Mouse (Mus musculus): ENCODE measurements around the gene Lrmp.
A peak's percentile ranks its signal among the peaks of the same experiment; 100 is the strongest.
"Not testable (repeated sequence)": the region's sequence is repeated elsewhere in the genome, so short reads cannot be mapped to it uniquely, and the experiment has no call there.

The Lrmp gene

DNA sequence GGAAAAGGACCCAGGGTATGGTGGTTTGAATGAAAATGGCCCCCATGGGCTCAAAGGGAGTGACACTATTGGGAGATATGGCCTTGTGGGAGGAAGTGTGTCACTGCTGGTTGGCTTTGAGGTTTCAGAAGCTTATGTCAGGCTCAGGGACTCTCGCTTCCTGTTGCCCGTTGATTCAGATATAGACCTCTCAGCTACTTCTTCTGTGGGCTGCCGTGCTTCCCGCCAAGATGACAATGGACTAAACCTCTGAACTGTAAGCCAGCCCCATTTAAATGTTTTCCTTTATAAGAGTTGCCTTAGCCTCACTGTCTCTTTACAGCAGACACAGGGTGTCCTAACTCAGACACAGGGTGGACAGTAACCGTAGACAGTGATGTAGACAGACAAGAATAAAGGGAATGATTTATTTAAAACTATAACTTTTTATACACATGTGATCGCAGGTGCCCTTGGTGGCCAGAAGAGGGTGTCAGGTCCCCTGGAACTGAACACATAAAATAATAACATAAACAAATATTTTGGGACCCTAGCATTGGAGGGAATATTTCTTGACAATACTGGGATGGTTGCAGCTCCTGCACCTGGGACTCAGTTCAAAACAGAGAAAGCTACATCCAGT lies at the start of gene Lrmp:
TSS of gene Lrmp (plus strand) at position 178 of the 622 bp plus-strand sequence.
- DNase-seq (ENCODE audit: low read depth): no peak

DNA sequence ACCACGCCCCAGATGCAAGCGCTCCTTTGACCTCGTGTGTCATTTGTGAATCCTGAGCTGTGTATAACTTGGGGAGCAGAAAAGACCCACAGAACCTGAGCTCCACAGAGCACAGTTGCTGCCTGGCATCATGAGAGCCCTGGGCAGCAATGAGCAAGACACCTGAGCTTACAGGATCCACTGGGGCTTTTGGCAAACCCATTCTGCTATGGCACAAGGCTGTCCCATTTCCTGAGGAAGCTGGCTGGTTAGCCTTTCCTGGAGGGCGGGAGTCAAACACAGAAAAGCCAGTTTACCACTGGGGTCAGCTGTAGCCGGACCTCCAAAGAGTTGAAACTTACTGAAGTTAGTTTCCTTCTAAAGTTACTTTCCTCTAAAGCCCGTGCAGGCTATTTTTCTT lies 49.0 kb upstream of the Lrmp start:
- DNase-seq (ENCODE audit: low read depth): no peak

DNA sequence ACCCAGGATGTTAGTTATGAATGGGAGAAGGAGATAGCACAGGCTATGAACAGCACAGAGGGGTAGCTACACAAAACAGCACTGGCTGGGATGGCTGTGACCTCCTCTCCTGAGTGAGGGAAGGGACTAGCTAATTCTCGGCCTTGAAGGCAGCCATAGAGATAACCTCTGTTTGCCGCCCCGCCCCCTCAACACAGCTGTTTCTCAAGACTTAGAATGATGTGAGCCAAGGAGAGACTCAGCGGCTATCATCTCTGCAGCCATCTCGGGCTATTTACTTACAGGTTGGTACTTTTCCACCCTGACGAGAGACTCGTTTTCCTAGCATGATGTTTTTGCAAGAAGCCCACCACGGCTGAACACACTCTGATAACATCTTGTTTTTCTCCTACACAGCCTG lies 47.8 kb upstream of the Lrmp start:
- DNase-seq (ENCODE audit: low read depth): no peak

- no peak for DNase-seq (ENCODE audit: low read depth)
Measured at GRCm38 (mm10) chr6:145069397-145069796, 46.1 kb upstream of the Lrmp start.

- DNase-seq (ENCODE audit: low read depth): no peak
Measured at GRCm38 (mm10) chr6:145069921-145070320, 45.5 kb upstream of the Lrmp start.

GRCm38 (mm10) chr6:145074461-145074860 lies 41.0 kb upstream of the Lrmp start:
- peak; percentile 60 for DNase-seq (ENCODE audit: low read depth)

DNA sequence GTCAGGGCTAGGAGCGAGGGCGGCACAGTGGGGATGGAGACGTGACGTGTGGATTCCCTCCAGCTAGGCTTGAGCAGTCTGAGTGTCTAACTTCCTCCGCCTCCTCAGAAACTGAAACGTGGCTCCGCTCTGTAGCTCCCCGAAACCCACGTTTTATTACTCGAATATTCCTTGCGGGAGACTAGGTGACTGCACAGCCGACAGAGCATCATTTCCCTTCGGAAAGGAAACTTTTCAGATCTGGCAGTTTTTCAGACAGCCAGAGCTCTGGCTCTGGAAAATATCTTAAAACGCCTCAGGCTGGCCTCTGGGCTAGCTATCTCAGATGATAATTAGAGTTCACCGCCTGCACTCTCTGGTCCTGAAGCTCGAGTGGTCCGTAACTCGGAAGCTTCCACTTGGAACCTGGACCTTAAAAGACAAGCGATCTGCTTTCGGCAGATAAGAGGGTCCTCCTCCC lies 40.3 kb upstream of the Lrmp start:
- DNase-seq (ENCODE audit: low read depth): peak; percentile 73

GRCm38 (mm10) chr6:145075548-145076224 lies 39.8 kb upstream of the Lrmp start, which contains the start of gene Bcat1:
Gene Bcat1 (minus strand): TSS chr6:145076184.
- DNase-seq (ENCODE audit: low read depth): peak; percentile 80

- peak; percentile 36 for DNase-seq (ENCODE audit: low read depth)
Measured at GRCm38 (mm10) chr6:145076286-145076685, 39.2 kb upstream of the Lrmp start.

- DNase-seq (ENCODE audit: low read depth): no peak
Measured at GRCm38 (mm10) chr6:145079087-145079759, 36.2 kb upstream of the Lrmp start.

- DNase-seq (ENCODE audit: low read depth): no peak
Measured at GRCm38 (mm10) chr6:145081721-145082120, 33.7 kb upstream of the Lrmp start.

DNA sequence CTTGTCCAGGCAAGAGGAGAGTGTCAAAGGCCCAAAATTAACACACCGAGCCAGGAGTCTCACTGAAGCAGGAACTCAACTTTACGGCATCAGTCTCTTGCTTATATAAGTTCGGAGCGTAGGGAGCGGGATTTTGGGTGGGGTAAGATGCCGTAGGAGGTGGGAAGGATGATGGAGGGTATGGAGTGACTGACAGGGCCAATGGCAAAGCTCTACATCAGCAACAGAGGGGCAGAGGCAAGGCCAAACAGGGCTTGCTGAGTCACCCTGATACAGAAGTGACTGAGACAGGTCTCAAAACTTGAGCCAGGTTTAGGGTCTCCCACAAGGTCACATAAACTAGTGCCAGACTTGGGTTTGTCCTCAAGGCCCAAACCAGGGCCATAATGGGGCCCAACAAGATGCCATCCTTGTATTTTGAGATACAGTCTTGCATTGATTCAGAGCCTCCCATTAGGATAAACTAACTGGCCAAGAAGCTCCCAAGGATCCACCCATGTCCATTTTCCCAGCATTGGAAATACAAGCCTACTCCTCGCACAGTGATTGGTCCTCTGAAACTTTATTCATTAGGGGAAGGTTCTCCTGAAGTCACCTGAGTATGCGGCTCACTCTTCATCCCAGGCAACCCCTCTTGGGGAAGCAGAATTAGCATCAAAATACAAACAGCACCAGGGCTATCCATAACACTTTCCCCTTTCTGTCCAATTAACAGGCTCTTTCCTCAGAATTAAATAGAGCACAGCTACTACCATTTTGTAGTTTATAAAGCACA lies 30.9 kb upstream of the Lrmp start:
- no peak for DNase-seq (ENCODE audit: low read depth)

DNA sequence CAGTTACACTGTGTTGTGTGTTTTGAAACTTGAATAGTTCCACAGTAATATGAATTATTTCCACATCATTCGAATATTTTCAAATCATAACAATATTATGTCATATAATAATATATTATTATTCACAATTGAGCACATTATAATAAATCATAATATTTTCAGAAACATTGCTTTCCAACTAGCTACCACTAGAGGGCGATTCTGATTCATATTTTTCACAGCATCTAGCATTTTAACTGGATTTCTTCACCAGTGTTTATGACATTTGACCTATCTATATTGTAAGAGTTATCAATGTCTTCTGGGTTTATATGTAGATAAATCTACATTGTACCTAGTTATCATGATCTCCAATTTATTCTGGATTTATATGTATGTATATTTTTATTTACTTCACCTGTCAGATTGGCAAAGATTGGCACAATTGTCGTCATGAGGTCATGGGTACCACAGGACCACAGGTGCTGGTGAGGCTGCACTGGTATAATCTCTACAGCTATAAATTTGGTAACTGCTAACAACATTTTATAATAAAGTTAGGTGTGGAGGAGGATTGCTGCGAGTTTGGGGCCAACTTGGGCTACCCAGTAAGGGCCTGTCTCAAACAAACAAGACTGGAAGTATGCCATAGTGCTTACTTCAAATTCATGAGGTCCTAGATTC lies 26.9 kb upstream of the Lrmp start:
- DNase-seq (ENCODE audit: low read depth): peak; percentile 70

- no peak for DNase-seq (ENCODE audit: low read depth)
Measured at GRCm38 (mm10) chr6:145089373-145089772, 26.1 kb upstream of the Lrmp start.

DNA sequence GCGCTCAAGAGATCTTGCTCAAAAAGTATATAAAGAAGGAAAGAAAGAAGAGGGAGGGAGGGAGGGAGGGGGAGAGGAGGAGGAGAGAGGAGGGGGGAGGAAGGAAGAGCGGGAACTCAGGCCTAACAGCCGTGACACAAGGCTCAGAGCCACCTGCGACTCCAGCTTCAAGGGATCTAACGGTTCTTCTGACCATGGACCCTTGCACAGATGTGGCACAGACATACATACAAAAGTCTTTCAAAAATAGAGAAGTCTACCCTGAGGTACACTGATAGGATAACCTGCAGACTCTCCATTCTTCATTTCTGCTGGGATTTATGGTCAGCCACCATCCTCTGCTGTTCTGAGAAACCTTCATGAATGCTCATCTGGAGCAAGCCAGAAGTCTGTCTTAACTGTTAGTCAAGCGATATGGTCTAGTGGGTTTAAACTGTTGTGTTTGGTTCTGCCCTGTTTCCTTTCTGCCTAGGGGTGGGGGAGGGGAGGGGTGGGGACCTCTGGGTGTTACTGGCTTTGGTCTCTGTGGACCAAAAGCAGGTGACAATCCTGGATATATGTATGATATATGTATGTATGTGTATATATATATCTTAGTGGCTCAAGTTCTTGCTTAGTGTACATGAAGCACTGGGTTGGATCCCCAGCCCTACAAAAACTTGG lies 25.1 kb upstream of the Lrmp start:
- DNase-seq (ENCODE audit: low read depth): no peak

DNA sequence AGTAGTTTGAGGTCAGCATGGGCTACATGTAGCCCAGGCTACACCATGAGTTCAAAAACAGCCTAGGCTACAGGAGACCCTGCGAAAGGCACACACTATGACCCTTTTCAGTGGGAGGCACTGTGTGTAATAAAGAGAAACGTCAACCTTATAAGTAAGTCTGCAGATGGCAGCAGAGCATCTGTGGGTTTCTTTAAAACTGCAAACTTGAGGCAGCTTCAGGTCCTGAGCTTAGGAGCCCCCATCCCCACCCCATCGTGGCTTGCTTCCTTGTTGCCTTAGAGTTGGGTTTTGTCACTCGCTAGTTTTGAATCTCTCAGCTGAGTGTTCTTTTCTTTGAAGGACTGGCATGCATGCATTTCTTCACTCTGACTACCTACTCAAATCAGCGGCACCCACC lies 24.5 kb upstream of the Lrmp start:
- no peak for DNase-seq (ENCODE audit: low read depth)

DNA sequence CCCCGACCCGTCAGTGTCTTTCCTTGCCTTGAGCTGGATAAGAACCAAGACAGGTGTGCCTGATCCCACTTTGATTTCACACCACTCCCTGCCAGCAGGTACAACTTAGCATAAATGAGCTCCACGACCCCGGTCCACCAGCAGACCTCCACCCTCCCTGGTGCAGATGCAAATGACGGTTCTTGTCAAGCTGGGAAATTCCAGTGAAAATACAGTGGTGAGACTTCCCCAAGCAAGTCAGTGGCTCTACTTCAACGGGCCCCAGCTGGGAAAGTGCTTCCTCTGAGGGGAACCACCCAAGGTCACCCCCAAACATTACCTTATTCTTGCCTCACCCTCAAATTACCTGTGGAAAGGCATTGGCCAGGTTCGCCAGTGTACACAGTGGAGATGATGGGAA lies 23.5 kb upstream of the Lrmp start:
- no peak for DNase-seq (ENCODE audit: low read depth)

DNA sequence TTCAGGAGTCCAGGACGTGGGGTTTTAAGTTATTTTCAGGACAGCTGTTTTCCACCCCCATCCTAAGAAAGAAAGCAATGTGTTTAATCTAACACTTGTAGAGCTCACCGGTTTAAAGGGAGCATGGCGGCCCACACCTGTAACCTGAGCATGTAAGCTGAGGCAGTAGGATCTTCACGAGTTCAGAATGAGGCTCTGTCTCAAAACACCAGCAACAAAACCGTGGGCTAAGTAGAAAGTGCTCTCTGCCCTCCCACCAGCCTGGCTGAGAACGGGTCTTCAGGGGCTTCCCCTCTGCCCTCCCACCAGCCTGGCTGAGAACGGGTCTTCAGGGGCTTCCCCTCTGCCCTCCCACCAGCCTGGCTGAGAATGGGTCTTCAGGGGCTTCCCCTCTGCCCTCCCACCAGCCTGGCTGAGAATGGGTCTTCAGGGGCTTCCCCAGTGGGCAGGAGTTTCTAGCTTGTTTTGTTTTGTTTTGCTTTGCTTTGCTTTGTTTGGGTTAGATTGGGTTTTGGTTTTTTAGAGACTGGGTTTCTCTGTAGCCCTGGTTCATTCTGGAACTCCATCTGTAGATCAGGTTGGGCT lies 22.3 kb upstream of the Lrmp start:
- DNase-seq (ENCODE audit: low read depth): not testable (repeated sequence)

DNA sequence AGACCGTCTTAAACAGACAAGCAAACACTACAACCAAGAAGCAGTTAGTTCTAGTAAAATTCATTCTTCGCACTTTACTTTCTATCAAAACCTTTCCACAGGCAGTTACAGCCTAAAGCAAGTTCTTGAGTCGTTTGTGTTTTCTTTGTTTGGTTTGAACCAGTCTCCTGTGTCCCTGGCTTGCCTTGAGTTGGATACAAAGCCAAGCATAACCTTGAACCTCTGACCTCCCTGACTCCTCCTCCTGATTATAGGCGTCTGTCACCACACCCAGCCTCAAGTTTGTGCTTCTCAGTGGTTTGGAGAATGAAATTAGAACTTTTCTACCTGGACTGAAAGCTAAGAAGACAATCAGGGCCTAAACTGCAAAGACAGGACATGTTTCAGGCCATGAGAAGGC lies 21.0 kb upstream of the Lrmp start:
- no peak for DNase-seq (ENCODE audit: low read depth)

- DNase-seq (ENCODE audit: low read depth): no peak
Measured at GRCm38 (mm10) chr6:145100923-145101322, 14.5 kb upstream of the Lrmp start.

Data from NIH3T3 (cell line).